Mouse (Mus musculus): ENCODE measurements around the gene Zfp3.
A peak's percentile ranks its signal among the peaks of the same experiment; 100 is the strongest.

Zfp3 gene

GRCm38 (mm10) chr11:70806697-70807096, 42.7 kb downstream of the Zfp3 start:
- no peak for DNase-seq (ENCODE audit: low read depth, low spot score)

DNA sequence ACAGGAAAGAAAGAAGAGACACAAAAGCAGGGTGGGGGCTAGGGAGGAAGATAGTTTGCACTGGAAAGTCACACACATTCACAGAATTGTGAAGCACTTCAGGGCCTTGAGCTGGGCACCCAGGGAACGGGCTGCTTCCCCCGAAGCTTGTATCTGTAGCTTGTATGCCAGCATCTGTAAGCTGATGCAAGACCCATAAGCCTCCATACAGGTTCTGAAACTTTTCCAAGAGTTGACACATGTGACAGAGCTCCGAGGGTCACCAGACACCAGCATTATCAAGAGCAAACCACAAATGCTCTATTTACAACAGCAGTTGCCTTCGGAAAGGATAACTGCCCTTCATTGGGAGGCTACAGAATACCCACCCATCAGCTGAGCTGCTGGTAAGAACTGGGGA, 43.6 kb downstream of the Zfp3 start:
- no peak for DNase-seq (ENCODE audit: low read depth, low spot score)

- DNase-seq (ENCODE audit: low read depth, low spot score) = no peak
Observed at GRCm38 (mm10) chr11:70808101-70808500, 44.1 kb downstream of the Zfp3 start.

DNA sequence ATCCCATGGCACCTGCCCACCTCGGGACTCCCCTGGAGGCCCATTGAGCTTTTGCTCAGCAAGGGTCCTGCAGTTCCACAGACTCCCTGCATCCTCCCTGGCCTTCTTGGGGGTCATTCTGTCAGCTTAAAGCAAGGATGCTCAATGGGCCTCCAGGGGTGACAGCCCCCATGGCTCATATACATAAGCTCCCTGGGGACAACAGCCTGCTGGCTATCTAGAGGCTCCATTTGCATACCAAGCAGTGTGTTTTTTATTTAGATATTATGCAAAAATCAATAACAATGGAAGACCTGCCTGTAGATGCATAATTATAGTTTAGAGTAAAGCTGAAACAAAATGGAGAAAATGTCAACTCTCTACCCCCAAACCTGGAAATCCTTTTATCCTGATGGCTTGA, 45.0 kb downstream of the Zfp3 start:
- DNase-seq (ENCODE audit: low read depth, low spot score) = no peak

GRCm38 (mm10) chr11:70811041-70811440, 47.0 kb downstream of the Zfp3 start:
- DNase-seq (ENCODE audit: low read depth, low spot score) = no peak

- no peak for DNase-seq (ENCODE audit: low read depth, low spot score)
Observed at GRCm38 (mm10) chr11:70811471-70812240, 47.6 kb downstream of the Zfp3 start.

DNA sequence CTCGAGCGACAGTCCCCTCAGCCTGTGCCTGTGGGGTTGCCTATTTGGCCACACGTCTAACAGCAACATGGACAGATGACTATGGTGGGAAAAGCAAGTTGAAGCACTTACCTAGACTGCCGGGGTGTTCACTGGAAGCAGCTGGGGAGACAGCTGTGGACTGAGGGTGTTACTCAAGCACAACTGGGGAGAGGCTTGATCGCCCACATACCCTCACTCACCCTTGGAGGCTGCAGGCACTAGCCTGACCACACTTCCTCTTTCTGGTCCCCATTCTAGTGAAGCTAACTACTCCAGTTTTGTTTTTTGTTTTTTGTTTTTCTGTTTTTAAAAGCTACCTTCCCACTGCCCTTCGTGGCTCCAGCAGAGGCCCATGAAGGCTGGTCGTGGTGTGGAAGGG, 48.4 kb downstream of the Zfp3 start, which contains the start of gene Scimp:
TSS of gene Scimp (minus strand) at position 222 of the 400 bp plus-strand sequence.
- no peak for DNase-seq (ENCODE audit: low read depth, low spot score)

- no peak for DNase-seq (ENCODE audit: low read depth, low spot score)
Observed at GRCm38 (mm10) chr11:70815071-70815470, 51.1 kb downstream of the Zfp3 start.

DNA sequence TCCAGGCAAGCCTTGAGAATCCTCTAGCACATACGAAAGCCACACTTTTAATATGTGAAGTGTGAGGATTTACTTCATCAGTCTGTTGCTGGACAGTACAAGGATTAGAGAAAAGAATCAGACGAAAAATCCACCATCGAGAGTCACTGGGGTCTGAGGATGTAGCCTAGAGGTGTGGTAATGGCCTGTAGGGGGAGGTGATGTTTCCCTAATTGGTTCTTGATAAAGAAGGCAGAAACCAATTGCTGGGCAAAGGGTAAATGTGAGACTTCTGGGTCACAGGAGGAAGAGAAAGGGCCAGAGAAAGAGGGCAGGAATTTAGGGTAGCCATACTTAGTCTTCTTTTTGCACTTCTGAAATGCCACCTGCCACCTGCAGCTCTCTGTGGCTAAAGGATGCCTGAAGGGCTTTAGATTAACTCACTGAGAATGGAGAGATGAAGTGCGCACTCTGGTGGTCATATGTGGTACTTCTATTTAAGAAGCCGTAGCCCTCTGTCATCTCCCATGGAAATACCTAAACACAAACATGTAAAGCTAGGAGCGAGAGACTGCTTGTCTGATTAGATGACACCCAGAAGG, 51.6 kb downstream of the Zfp3 start:
- peak; percentile 87 for DNase-seq (ENCODE audit: low read depth, low spot score)

DNA sequence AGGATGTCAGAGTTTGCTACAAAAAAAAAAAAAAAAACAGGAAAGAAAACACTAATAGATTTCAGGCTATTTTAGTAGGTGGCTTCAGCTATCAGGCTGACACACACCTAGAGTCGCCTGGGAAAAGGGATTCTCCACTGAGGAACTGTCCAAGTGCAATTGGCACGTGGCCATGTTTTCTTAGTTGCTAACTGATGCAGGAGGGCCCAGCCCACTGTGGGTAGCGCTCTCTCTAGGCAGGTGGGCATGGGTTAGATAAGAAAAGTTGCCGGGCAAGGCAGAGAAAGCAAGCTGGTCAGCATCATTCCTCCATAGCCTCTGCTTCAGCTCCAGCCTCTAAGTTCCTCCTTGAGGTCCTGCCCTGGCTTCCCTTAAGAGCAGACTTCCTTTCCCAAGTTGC, 52.8 kb downstream of the Zfp3 start:
- DNase-seq (ENCODE audit: low read depth, low spot score) = no peak

GRCm38 (mm10) chr11:70820120-70820519, 56.1 kb downstream of the Zfp3 start:
- DNase-seq (ENCODE audit: low read depth, low spot score) = no peak

GRCm38 (mm10) chr11:70821728-70822591, 58.0 kb downstream of the Zfp3 start:
- DNase-seq (ENCODE audit: low read depth, low spot score) = no peak

All from CD4-positive, CD25-positive, alpha-beta regulatory T cell, adult 2 months (primary cell).